Mouse (Mus musculus) megakaryocyte, embryonic 14.5 days (primary cell): Measurements from ENCODE around the gene Bri3.

ENCODE experiments used
- FLI1 ChIP-seq: IDR thresholded peaks from 2 replicates; pipeline ENCODE4 v1.6.1; 2012; ENCODE audit warnings: low read length, inconsistent platforms, mixed read lengths
- GATA1 ChIP-seq: IDR thresholded peaks from 3 replicates; pipeline ENCODE4 v1.6.1; 2012; ENCODE audit warnings: mixed read lengths, low read length, inconsistent platforms, borderline replicate concordance

GRCm38 (mm10) chr5:144279081-144279541 is 34.9 kb downstream of the Bri3 start:
- TF ChIP-seq GATA1 (no peak), FLI1 (no peak)
